Mouse (Mus musculus): ENCODE measurements around the gene Psg21.
"Not testable (repeated sequence)": the region's sequence is repeated elsewhere in the genome, so short reads cannot be mapped to it uniquely, and the experiment has no call there.

Gene Psg21

DNA sequence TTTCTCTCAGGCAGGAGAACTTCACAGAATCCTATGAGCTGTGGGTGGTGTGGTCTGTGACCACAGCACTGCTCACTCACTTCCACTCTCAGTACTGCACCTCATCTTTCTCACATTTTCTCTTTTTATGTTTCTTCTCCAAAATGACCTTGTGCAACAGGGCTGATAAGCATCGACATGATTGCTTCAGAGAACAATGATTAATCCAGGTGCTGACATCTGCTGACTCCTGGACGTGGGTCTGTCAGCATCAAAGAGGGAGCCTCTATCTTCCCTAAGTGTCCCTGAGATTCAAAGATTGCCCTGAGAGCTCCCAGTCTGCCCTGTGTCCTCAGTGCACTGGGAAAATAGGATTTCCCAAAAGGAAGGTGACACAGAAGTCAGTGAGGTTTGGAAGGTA lies at the start of gene Psg21:
Gene Psg21 (minus strand): TSS at position 101 of the 400 bp plus-strand sequence.
- DNase-seq (ENCODE audit: low spot score in 2 of 2) = not testable (repeated sequence)

DNA sequence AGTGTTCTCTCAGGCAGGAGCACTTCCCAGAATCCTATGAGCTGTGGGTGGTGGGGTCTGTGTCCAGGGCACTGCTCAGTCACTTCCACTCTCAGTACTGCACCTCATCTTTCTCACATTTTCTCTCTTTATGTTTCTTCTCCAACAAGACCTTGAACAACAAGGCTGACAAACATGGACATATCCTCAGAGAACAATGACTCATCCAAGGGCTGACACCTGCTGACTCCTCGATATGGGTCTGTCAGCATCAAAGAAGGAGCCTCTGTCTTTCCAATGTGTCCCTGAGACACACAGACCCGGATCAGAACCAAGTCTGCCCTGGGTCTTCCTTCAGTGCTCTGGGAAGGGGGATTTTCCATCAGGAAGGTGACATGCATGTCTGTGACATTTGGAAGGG lies 29.6 kb upstream of the Psg21 start, which contains the start of gene Psg20:
Gene Psg20 (minus strand): TSS at position 101 of the 400 bp plus-strand sequence.
- no peak for DNase-seq (ENCODE audit: low spot score in 2 of 2)

DNA sequence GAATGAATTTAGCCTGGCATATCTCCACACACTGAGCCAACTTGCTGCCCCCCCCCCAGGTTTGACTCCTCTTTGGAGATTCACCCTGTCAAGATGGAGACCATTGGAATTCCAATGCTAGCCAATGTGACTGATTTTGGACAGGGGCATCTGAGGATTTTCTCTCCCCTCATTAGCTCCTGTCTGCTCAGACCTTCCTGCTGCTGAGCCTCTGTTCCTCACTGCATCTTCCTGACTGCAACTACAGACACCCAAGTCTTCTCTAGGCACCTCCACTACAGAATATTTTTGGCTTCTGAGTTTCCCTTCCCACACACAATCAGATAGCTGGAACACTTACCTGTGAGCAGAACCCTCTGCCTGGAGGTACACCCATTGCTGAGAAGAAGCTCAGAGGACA lies 29.1 kb upstream of the Psg21 start:
- no peak for DNase-seq (ENCODE audit: low spot score in 2 of 2)

GRCm38 (mm10) chr7:18679772-18680171 lies 23.2 kb upstream of the Psg21 start:
- no peak for DNase-seq (ENCODE audit: low spot score in 2 of 2)

- DNase-seq (ENCODE audit: low spot score in 2 of 2) = not testable (repeated sequence)
Measured at GRCm38 (mm10) chr7:18626921-18627320, 29.6 kb downstream of the Psg21 start.

DNA sequence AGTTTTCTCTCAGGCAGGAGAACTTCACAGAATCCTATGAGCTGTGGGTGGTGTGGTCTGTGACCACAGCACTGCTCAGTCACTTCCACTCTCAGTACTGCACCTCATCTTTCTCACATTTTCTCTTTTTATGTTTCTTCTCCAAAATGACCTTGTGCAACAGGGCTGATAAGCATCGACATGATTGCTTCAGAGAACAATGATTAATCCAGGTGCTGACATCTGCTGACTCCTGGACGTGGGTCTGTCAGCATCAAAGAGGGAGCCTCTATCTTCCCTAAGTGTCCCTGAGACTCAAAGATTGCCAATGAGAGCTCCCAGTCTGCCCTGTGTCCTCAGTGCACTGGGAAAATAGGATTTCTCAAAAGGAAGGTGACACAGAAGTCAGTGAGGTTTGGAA lies 40.1 kb downstream of the Psg21 start, which contains the start of gene Psg23:
Gene Psg23 (minus strand): TSS at position 101 of the 400 bp plus-strand sequence.
- not testable (repeated sequence) for DNase-seq (ENCODE audit: low spot score in 2 of 2)

Measured in spleen, postnatal 36 days (tissue).